In the genomic region with DNA sequence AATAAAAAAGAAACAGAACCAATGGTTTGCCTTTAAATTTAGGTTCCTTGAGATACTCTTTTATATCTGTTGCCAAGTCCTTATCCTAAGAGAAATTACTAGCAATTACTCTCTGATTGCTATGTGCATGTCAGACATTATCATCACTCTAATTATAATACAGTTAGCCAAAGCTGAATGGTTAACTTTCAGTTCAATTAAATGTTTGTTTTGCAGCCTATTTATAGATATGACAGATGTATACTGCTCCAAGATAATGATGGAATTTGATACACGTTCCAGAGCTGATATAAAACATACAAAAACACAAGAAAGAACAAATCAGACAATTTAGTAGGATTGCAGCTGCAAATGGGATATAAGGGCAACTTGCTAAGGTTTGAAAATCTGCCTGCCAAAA, we compare ENCODE assay signal across 27 mouse cellular contexts.
"Had no signal": no experiment of that assay in that cellular context is flagged by ENCODE, and none has a peak within 500 bp of the region (broad histone marks: within the 10 kb centered on the region; RNA-seq: fewer than 3 reads in every experiment).

No protein-coding gene starts in this region.

- H3K9ac ChIP-seq: heart, embryonic 13.5 days; heart, embryonic 15.5 days; hindbrain, embryonic 13.5 days; hindbrain, embryonic 15.5 days; kidney, embryonic 15.5 days; limb, embryonic 13.5 days; limb, embryonic 15.5 days; liver, embryonic 12.5 days; liver, embryonic 14.5 days had no signal

- H3K27me3 ChIP-seq: heart, embryonic 13.5 days; heart, embryonic 15.5 days; hindbrain, embryonic 13.5 days; hindbrain, embryonic 15.5 days; kidney, embryonic 15.5 days; limb, embryonic 13.5 days; limb, embryonic 15.5 days; liver, embryonic 12.5 days had no signal

- H3K36me3 ChIP-seq: hindbrain, embryonic 13.5 days; hindbrain, embryonic 15.5 days had no signal

- H3K27ac ChIP-seq: heart, adult 2 months; heart, embryonic 15.5 days; hindbrain, embryonic 13.5 days; hindbrain, embryonic 15.5 days; hindbrain, postnatal 0 days; kidney, embryonic 15.5 days; kidney, postnatal 0 days; limb, embryonic 13.5 days; limb, embryonic 15.5 days; liver, embryonic 12.5 days; liver, embryonic 14.5 days had no signal

- DNase-seq: gastrocnemius, postnatal 14 days; gastrocnemius, postnatal 36 days; heart, adult 2 months; heart, postnatal 14 days; heart, postnatal 36 days; kidney, adult 11 months; kidney, adult 2 months; kidney, adult 9 months; kidney, postnatal 14 days; kidney, postnatal 36 days; layer of hippocampus, adult 9-11 months; layer of hippocampus, postnatal 36 days; left cerebral cortex, postnatal 4 days; lung, adult 18-20 months had no signal

- H3K9me3 ChIP-seq: heart, embryonic 13.5 days; heart, embryonic 15.5 days; hindbrain, embryonic 13.5 days; hindbrain, embryonic 15.5 days; kidney, embryonic 15.5 days; limb, embryonic 13.5 days; limb, embryonic 15.5 days; liver, embryonic 12.5 days had no signal

- H3K4me1 ChIP-seq: hindbrain, embryonic 13.5 days; hindbrain, embryonic 15.5 days; kidney, embryonic 15.5 days; limb, embryonic 13.5 days; limb, embryonic 15.5 days; liver, embryonic 12.5 days had no signal

- H3K4me2 ChIP-seq: heart, embryonic 11.5 days; heart, embryonic 13.5 days; heart, embryonic 15.5 days; hindbrain, embryonic 13.5 days; hindbrain, embryonic 15.5 days; kidney, embryonic 15.5 days; limb, embryonic 13.5 days; limb, embryonic 15.5 days; liver, embryonic 12.5 days had no signal

- ATAC-seq: hindbrain, postnatal 0 days; intestine, embryonic 16.5 days; liver, embryonic 12.5 days had no signal

- H3K4me3 ChIP-seq: heart, adult 2 months; heart, embryonic 13.5 days; heart, embryonic 15.5 days; hindbrain, embryonic 13.5 days; hindbrain, embryonic 15.5 days; kidney, embryonic 15.5 days; limb, embryonic 13.5 days; limb, embryonic 15.5 days; liver, embryonic 12.5 days had no signal
